Mouse (Mus musculus) activated CD4-positive, CD25-positive, alpha-beta regulatory T cell (primary cell): Measurements from ENCODE around the gene Rbm26. TPM values are rescaled to one million over a fixed set of nuclear protein-coding genes. Genes with fewer than 3 reads are reported as not detected.

Experiments used
- polyA plus RNA-seq, 2 experiments: library from polyadenylated mRNA; unstranded; fragments of 100-300 nt; shearing (Covaris generic); gene quantifications; one replicate each; pipeline ENCODE4 v1.2.1; 2017

Gene Rbm26
- polyA plus RNA-seq, result 10 to 100 TPM; 48.3 to 54.0 TPM

GRCm38 (mm10) chr14:105177238-105177693 lies at the start of gene Rbm26:
Gene Rbm26, minus strand, starts transcription at chr14:105177327.

Other genes with a start within 250 kb of the Rbm26 start
- 100 to 1,000 TPM; 121 to 122 TPM for gene Ndfip2, start 81.2 kb upstream of the Rbm26 start, polyA plus RNA-seq